Mouse (Mus musculus): Measurements from ENCODE around the gene Mettl9.
A peak's percentile ranks its signal among the peaks of the same experiment; 100 is the strongest.

The Mettl9 gene

GRCm38 (mm10) chr7:121045671-121046453 is 11.6 kb downstream of the Mettl9 start:
- no peak for DNase-seq

GRCm38 (mm10) chr7:121047624-121048023 is 13.4 kb downstream of the Mettl9 start:
- DNase-seq: no peak

- no peak for DNase-seq
Observed at GRCm38 (mm10) chr7:121053071-121053470, 18.8 kb downstream of the Mettl9 start.

- no peak for DNase-seq
Observed at GRCm38 (mm10) chr7:121059477-121060218, 25.4 kb downstream of the Mettl9 start.

GRCm38 (mm10) chr7:121064309-121064708 is 30.1 kb downstream of the Mettl9 start:
- peak in 1 of 2 experiments; percentile 30 for DNase-seq

- DNase-seq: no peak
Observed at GRCm38 (mm10) chr7:121071276-121071675, 37.0 kb downstream of the Mettl9 start.

- DNase-seq: no peak
Observed at GRCm38 (mm10) chr7:121072506-121072905, 38.3 kb downstream of the Mettl9 start.

- no peak for DNase-seq
Observed at GRCm38 (mm10) chr7:121074281-121074680, 40.0 kb downstream of the Mettl9 start, which contains the start of gene Igsf6. Gene Igsf6, minus strand, starts transcription at chr7:121074572.

GRCm38 (mm10) chr7:121074801-121075400 is 40.7 kb downstream of the Mettl9 start:
- DNase-seq: no peak

GRCm38 (mm10) chr7:121075416-121075815 is 41.2 kb downstream of the Mettl9 start:
- DNase-seq: no peak

- DNase-seq: no peak
Observed at GRCm38 (mm10) chr7:121077311-121077710, 43.1 kb downstream of the Mettl9 start.

GRCm38 (mm10) chr7:121077829-121078228 is 43.6 kb downstream of the Mettl9 start:
- DNase-seq: peak; percentile 64 to 73

- no peak for DNase-seq
Observed at GRCm38 (mm10) chr7:121081350-121081749, 47.1 kb downstream of the Mettl9 start, which contains the start of gene Otoa. Gene Otoa, plus strand, starts transcription at chr7:121081650.

- no peak for DNase-seq
Observed at GRCm38 (mm10) chr7:121081816-121082215, 47.6 kb downstream of the Mettl9 start.

GRCm38 (mm10) chr7:121082949-121083513 is 48.8 kb downstream of the Mettl9 start:
- DNase-seq: no peak

GRCm38 (mm10) chr7:121084840-121085453 is 50.7 kb downstream of the Mettl9 start:
- no peak for DNase-seq

- DNase-seq: peak; percentile 24 to 35
Observed at GRCm38 (mm10) chr7:121085500-121085899, 51.3 kb downstream of the Mettl9 start.

- no peak for DNase-seq
Observed at GRCm38 (mm10) chr7:121088745-121089144, 54.5 kb downstream of the Mettl9 start.

- no peak for DNase-seq
Observed at GRCm38 (mm10) chr7:121090748-121091147, 56.5 kb downstream of the Mettl9 start.

GRCm38 (mm10) chr7:121093026-121093425 is 58.8 kb downstream of the Mettl9 start:
- DNase-seq: no peak

- no peak for DNase-seq
Observed at GRCm38 (mm10) chr7:121098614-121099389, 64.6 kb downstream of the Mettl9 start.

GRCm38 (mm10) chr7:121107851-121108250 is 73.6 kb downstream of the Mettl9 start:
- DNase-seq: no peak
